Mouse (Mus musculus): Measurements from ENCODE around the gene Slc9a7.

Slc9a7 gene

DNA sequence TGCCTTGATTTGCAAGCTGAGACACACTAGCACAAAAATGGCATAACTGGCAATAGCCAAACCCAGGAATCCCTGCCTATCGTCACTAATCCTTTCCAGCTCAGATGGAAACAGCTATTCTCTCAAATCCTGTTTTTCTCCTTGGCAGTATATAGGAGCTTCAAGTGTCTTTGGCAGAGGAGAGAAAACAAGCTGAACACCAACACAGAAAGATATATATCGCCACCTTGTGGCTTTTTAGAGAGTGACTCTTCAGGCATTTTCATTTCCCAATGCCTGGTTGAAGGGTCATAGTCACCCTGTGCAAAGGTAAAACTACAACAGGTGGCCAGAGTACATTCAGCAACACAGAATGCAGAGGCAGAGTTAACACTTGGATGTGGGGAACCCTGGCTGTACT lies 134.1 kb downstream of the Slc9a7 start:
- DNase-seq (ENCODE audit: low read depth) = no peak

DNA sequence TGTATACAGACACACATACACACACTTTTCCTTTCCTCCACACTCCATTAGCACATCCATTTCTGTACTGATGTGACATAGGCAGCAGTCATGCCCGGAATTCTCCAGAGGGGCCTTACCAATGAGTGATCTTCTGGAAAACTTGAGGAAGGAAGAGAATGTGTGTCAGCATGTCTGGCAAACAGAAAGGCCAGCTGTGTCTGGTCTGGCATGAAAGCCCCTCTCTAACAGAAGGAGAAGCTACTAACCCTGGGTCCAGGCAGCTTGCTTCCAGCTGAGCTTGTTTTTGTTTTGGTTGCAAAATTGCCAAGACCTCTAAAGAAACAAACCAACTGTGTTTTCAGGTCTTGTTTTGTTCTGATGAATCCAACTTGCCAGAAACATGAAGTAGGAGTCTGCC lies 162.1 kb downstream of the Slc9a7 start:
- no peak for DNase-seq (ENCODE audit: low read depth)

DNA sequence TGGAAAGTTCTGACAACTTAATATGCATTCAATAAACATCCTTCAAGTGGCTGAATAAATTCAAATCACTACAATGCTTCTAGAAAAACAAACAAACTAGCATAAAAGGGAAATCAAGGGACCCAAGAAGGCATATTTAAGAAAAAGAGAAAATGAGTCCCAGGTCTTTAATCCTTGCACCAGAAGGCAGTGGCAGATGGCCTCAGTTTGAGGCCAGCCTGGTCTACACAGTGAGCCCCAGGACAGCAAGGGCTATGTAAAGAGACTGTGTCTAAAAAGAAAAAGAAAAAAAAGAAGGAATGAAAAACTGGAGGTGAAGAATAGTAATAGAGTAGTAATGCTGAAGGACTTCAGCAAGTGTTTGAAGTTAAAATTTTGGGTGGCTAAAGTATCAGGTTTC lies 162.7 kb downstream of the Slc9a7 start:
- no peak for DNase-seq (ENCODE audit: low read depth)

- DNase-seq (ENCODE audit: low read depth) = no peak
Measured at GRCm38 (mm10) chrX:20125481-20125880, 166.1 kb downstream of the Slc9a7 start.

DNA sequence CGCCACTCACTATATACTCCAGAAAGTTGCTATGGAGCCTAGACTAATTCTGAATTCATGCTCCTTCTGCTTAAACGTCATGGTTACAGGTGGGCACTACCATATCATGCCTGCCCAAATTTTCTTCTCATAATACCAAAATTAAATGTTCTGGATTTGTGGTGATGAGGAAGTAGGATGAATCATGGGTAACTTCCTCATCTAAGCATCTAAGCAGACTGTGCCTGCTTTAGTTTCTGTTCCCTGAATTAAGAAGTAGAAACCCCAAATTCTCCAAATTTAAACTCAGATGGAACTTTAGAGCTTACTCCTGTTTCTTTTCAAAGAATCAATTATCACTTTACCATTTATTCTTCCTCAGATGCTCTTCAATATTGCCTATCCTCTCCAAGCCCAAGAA lies 173.9 kb downstream of the Slc9a7 start:
- no peak for DNase-seq (ENCODE audit: low read depth)

DNA sequence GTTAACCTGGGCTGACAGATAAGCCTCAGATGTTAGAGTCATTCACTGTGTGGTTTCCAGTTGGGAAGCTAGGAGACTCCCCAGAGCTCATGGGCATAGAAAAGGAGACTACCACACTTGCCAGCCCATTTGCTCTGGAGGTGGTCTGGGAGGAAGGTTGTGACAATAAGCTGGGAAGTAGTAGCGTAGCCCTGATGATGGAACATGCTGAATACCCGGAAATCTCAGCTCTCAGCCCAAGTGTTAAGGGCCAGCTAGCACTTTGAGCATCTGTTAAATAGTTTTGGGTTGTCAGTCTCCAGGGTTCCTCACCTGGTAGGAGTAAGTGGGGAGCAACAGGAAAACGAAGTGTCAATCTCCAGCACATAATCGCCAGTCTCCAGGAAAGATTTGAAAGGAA lies 221.4 kb downstream of the Slc9a7 start:
- no peak for DNase-seq (ENCODE audit: low read depth)

GRCm38 (mm10) chrX:20066636-20067035 lies 225.0 kb downstream of the Slc9a7 start:
- no peak for DNase-seq (ENCODE audit: low read depth)

DNA sequence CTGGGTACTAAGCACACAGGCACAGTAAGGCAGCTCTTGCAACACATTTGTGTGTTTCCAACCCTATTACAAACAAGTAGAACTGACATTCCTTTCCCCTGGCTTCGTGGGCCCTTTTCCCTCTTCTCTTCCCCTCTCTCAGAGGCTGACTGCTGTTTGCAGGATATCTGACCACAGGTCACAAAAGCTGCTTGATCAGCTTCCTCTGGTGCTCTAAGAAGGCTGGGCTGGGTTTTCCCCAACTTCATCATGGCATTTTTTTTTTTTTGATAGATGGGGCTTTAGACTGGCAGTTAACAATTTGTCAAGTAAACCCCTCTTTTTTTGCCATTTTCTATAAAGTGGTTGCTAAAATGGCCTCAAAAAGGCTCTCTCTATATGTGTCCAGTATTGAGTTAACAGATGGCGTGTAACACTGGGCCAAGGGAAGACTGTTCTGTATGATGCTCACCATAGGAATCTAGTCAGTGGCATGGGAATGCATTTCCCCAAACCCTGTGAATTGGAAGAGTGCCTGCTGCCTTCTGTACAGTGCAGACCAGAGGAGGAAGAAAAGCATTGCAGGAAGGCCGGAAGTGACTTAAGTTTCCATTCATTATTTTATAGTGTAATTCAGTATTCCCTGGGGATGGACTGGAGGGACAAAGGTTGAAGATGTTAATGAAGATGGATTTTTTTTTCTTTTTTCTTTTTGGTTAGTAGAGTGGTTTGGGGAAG lies 229.7 kb downstream of the Slc9a7 start:
- no peak for DNase-seq (ENCODE audit: low read depth)

- no peak for DNase-seq (ENCODE audit: low read depth)
Measured at GRCm38 (mm10) chrX:20060769-20061315, 230.8 kb downstream of the Slc9a7 start.

- no peak for DNase-seq (ENCODE audit: low read depth)
Measured at GRCm38 (mm10) chrX:20060096-20060768, 231.4 kb downstream of the Slc9a7 start.

- peak; percentile 52 for DNase-seq (ENCODE audit: low read depth)
Measured at GRCm38 (mm10) chrX:20059381-20059971, 232.1 kb downstream of the Slc9a7 start, which contains the start of gene Chst7. Gene Chst7 (plus strand): TSS chrX:20059560.

All from fibroblast of lung, adult 2 months (primary cell).